Mouse (Mus musculus) liver, adult (tissue): ENCODE data around the gene Ckap4.

Source experiments
- GATA4 ChIP-seq: IDR thresholded peaks from 2 replicates; pipeline ENCODE4 v1.6.1; 2014; ENCODE audit warnings: mild to moderate bottlenecking, low read length; ENCODE audit not compliant: insufficient replicate concordance

The Ckap4 gene

GRCm38 (mm10) chr10:84533912-84534671 lies at the start of gene Ckap4:
Gene Ckap4 (minus strand): TSS chr10:84534062.
- TF ChIP-seq GATA4 = no peak

GRCm38 (mm10) chr10:84582236-84582635 lies 48.4 kb upstream of the Ckap4 start:
- TF ChIP-seq GATA4 = no peak

- peak; percentile 82 for TF ChIP-seq GATA4
These were observed 47.3 kb upstream of the Ckap4 start for GRCm38 (mm10) chr10:84581191-84581590.

GRCm38 (mm10) chr10:84579527-84579926 lies 45.7 kb upstream of the Ckap4 start:
- no peak for TF ChIP-seq GATA4

GRCm38 (mm10) chr10:84578738-84579137 lies 44.9 kb upstream of the Ckap4 start:
- TF ChIP-seq GATA4 = no peak

GRCm38 (mm10) chr10:84577071-84577727 lies 43.3 kb upstream of the Ckap4 start:
- TF ChIP-seq GATA4 = no peak

GRCm38 (mm10) chr10:84576395-84577070 lies 42.7 kb upstream of the Ckap4 start, which contains the start of gene Tcp11l2:
Gene Tcp11l2 (plus strand): TSS chr10:84576626.
- no peak for TF ChIP-seq GATA4

GRCm38 (mm10) chr10:84576029-84576394 lies 42.1 kb upstream of the Ckap4 start:
- TF ChIP-seq GATA4 = no peak

- TF ChIP-seq GATA4 = no peak
These were observed 40.0 kb upstream of the Ckap4 start for GRCm38 (mm10) chr10:84573671-84574420.

- TF ChIP-seq GATA4 = no peak
These were observed 37.3 kb upstream of the Ckap4 start for GRCm38 (mm10) chr10:84571052-84571639.

GRCm38 (mm10) chr10:84564427-84564826 lies 30.6 kb upstream of the Ckap4 start:
- TF ChIP-seq GATA4 = no peak

GRCm38 (mm10) chr10:84562567-84563554 lies 29.0 kb upstream of the Ckap4 start:
- TF ChIP-seq GATA4 = no peak

GRCm38 (mm10) chr10:84562121-84562520 lies 28.3 kb upstream of the Ckap4 start:
- TF ChIP-seq GATA4 = no peak

- TF ChIP-seq GATA4 = no peak
These were observed 26.1 kb upstream of the Ckap4 start for GRCm38 (mm10) chr10:84559986-84560385.
